Mouse (Mus musculus) adipocyte (in vitro differentiated cells): ENCODE results near the gene Ube2f.

Experiments
- DNase-seq: peaks from one replicate; pipeline ENCODE4 v3.0.0-alpha.2; 2016; ENCODE audit warnings: low spot score

Gene Ube2f

DNA sequence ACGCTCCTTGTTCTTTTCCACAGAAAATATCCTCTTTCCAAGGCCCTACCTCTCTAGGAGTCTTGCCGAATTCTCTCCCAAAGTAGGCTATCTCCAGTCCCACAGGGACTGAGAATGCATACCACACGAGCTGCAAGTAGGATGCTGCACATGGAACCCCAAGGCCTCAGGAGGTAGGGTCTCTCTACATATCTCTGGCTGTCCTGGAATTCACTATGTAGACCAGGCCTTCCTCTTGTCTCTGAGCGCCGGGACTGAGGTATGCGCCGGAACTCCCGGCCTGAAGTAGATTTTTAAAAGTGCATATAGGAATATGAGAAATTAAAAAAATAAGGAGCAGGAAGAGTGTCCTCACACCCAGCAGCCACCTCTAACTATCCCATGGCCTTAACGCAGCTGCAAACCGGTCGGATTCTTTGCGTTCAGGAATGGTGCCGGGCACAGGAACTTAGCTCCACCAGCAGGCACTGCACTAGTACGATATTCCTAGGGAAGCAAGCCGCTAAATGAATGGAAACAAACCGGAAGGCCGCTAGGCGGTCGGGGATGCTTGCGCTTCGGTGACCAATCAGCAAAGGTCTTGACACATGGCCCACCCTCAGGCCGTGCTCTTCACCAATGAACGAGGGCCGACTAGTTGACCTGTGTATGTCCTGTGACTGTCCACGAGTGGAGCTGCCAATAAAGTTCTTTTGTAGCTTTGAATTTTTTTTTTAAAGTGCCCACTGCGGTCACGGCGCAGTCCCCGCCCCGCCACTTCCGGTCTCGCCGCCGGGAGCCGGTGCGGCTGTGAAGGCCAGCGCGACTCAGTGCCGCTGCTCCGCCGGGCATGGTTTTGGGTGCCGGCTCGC is at the start of gene Ube2f:
Gene Ube2f, plus strand, starts transcription at position 741 of the 851 bp plus-strand sequence.
- DNase-seq: peak; percentile 99

DNA sequence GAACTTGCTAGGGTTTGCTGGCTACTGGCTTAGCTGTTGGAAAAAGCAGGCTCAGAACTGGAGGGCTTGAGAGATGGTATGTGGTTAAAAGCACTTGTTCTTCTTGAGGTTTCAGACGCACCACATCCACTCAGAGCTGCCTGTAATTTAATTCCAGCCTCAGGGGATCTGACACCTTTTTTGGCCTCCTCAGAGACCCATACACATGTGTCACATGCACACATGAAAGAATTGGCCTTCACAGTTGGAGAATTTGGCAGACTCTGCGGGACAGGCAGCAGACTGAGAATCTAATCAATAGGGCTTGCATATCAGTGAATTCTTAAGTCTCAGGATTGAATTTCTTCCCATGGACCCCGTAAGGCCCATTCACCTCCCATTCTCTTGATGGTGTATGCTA is 49.0 kb upstream of the Ube2f start:
- no peak for DNase-seq

DNA sequence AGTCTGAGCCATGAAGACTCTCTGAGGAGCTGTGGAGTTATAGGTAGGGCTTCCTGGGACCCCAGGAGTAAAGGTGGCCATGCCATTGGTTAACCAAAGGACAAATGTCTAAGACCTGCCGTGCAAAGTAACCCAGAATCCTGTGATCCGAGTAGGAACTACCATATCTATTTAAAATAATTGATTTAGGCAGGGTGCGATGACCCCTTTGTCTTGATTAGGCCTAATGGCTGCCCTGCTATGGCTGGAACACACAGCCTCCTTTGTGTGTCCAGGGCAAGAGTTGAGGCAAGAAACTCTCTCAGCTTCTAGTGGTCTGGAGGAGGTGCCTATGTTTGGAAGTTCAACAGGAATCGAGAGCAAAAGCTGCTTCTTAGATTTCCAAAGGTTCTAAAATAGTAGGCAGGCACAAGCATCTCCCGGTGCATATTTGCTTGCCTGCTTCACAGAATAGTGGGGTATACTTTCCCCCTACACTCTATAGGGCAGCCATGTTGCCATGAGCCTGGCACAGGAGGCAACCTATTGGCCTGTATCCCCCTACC is 45.8 kb upstream of the Ube2f start:
- no peak for DNase-seq

DNA sequence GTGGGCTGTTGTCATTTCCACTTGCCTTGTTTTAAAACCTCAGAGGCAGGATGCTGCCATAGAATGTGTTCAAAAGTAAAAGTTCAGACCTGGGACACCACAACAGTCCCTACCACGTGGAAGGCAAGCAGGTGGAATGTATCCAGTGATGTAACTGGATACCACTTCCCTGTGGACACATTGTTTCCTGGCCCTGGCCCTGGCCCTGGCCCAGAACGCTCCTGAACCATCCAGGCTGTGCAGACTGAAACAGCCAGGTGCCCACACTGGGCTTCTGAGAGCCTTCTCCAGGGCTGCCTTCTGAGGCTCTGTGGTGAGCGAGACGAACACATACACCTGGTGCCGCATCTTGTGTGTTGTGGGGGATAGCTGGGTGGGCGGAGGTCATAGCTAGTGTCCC is 44.5 kb upstream of the Ube2f start:
- no peak for DNase-seq

DNA sequence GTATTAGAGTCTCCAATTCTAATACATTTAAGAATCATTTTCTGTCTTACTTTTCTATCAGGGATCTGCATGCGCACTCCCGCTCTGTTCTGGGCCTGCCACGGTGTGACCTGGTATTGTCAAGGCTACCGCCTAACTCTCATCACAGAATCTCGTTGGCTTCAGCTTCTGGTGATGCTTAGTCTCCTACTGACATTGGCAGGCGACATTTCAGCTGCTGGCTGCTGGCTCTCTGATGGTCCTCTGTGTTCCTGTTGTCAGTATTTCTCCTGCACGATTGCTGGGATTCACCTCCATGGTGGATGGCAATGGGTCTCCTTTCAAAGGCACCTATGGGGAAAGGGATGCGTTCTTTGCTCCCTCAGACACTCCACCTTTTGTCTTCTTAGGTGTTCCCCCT is 43.8 kb upstream of the Ube2f start:
- DNase-seq: no peak

DNA sequence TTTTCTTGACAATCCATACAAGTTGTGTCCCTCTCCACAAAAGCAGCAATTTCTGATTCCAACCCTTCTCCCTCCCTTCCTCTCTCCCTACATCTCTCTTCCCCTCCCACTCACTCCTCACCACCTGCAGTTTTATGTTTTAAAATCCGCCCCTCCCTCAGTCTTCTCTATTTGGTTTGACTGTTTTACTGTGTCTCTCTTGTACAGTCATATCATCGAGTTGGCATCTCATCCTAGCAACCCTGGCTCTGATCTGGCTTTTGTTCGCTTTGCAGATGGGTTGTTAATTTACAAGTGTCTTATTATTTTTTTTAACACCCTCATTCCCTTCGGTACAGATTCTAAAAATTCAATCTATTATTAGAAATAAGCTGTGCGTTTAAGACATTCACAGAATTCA is 43.2 kb upstream of the Ube2f start:
- DNase-seq: no peak

DNA sequence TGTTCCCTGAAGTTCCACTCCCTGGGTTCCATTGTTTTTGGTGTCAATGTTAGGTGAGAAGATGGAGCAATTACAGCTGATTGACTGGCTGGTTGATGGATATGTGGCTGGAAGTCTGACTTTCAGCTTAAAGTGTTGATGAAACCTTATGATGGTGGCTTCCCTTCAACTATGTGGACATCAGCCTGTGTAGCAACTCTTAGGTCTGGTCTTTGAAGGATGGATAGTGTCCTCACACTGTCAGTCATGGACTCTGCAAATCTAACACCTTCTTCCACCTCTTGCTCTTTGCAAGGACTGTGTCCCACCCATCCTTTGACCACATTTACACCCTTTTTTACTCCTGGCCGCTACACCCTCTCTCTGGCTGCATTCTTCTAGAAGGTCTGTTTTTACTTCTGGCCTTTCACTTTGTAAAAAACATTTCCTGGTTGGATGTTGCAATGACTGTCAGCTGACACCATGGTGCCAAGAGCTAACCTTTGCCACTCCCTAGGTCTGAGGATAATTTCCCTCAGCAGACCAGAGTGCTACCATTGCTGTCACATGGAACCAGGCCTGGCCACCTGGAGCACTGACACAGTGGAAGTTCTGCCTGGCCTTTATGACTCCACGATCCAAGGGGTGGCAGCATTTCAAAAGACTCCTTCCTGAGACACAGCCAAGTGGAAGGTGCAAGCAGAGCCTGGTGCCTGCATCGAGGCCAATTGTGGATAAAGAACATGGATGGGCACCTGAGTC is 42.6 kb upstream of the Ube2f start:
- peak; percentile 41 for DNase-seq

DNA sequence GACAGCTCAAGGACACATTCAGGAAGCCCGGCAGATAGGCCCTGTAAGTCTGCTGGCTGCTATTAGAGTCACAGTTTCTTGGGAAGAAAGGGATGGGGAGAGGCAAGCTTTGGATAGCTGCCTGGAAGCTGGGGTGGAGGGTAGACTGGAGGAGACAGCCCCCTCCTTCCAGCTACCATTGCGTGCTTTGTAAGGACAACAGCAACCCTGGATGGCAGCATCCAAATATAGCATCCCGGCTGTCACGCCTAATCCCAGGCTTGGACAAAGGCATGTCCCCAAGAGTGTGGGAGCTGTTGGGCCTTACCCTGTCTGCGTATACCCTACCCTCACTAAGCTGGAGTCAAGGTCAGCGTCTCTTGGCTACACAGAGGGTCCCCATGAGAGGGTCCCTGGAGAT is 40.8 kb upstream of the Ube2f start:
- no peak for DNase-seq

DNA sequence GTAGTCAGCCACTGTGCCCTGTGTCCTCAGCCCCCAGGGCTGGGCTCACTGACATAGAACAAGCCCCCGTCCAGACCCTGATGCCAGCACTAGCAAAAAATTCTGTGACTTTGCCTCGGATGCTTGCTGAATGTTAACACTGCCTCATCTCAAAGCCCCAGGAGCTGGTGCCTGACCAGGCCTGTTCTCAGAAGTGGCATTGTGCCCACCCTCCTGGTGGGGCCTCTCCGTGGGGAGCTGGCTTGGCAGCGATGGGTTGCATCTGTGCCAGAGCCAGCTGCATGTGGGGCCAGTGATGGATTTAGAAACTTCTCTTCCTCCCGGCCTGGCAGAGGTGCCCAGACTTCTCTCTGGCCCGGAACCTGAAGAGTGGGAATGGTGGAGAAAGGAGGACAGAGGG is 40.3 kb upstream of the Ube2f start:
- DNase-seq: peak; percentile 71

DNA sequence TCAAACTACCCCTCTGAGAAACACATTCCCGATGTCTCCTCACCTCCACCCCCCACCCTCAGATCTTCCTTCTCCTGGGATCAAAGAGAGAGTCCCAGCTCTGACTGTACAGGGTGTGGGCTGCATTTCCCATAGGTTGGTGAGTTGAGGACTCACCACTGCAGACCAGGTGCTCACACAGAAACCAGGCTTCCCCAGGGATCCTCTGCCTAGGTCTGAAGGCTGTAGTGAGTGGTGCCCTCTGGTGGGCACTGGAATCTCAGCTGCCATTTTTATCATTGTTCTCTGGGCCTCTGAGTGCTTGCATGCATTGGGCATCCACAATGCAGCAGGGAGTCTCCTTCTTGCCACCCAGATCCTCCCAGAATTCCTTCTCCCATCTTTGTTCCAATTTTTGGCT is 39.0 kb upstream of the Ube2f start:
- DNase-seq: peak; percentile 62

DNA sequence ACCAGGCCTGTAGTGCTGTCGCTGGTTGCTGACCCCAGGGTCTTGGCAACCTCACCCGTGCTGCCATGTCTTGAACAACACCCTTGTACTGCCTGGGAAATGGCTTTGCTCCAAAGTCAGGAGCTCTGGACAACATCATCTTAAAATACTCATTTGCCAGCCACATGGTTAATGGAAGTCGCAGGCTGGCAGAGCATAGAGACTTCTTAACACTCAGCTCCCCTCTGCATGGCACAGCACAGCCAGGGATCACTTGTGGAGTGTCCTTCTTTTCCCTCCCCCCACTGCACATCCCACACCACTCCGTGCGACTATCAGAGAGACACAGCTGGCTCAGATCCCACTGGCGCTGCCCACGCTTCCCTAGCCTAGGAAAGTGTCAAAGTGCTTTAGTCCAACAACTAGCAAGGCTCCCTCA is 38.5 kb upstream of the Ube2f start:
- DNase-seq: no peak

DNA sequence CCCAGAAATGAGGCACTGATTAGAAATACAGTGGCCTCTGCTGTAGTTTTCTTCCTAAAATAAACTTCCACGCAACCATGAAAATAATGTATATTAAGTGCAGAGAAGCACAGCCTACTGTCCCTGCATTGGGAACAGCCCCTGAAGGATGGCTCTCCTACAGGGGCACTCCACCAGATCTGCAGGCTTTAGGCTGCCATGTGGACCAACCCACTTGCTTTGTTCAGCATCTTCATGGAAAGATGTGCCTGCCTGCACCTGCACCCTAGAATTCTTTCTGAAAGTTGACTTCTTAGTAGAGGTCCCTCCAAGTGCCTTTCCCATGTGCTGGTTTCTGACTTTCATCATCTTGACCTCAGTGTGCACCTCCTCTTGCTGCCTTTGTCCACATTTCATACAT is 34.8 kb upstream of the Ube2f start:
- no peak for DNase-seq

DNA sequence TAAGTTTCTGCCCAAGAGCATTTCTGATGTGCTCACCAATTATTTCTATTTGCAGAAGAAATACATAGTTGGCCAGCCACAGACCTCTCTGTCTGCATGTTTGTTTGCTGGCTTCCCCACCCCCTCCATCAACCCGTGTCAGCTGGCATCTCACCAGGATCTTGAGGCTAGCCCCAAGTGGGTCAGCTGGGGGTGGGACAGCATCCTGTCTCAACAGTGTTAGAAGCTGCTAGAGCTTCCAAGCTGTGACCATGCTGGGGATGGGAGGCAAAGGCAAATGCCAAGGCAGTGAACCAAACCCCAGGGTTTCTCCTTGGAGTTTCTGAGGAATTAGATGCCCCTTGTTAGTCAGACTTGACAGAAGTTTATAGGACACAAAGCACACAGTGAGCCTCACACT is 34.1 kb upstream of the Ube2f start:
- no peak for DNase-seq

DNA sequence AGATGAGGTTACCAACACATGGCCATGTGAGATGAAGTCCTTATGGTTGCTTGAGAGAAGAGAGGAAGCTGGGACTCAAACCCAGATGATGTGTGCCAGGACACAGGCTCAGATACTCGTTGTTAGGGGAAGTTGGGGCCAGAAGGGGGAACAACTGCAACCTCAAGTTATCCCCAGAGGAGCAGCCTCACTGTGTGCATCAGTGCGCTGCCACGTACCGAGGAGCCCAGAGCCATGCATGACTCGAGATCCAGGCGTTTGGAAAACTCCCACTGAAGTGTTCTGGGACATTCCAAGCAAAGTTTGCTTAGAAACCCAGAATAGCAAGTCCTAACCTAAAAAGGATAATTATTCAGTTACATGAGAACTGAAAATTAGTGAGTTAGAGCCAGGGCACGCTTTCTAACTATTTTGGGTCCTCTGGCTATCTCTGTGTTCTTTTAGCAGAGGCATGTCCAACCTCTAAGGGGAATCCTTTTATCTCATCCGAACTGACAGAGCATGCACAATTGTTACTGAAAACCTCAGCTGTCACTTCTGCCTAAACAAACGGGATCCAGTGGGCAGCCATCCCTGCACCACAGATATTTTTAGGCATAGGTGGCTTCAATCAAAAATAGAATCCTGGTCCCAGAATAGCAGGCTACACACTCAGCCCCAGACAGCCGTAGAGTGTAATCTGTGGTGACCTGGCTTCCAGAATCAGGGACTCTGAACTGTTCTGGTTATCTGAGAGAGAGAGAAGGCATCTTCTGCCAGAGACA is 33.4 kb upstream of the Ube2f start:
- no peak for DNase-seq

DNA sequence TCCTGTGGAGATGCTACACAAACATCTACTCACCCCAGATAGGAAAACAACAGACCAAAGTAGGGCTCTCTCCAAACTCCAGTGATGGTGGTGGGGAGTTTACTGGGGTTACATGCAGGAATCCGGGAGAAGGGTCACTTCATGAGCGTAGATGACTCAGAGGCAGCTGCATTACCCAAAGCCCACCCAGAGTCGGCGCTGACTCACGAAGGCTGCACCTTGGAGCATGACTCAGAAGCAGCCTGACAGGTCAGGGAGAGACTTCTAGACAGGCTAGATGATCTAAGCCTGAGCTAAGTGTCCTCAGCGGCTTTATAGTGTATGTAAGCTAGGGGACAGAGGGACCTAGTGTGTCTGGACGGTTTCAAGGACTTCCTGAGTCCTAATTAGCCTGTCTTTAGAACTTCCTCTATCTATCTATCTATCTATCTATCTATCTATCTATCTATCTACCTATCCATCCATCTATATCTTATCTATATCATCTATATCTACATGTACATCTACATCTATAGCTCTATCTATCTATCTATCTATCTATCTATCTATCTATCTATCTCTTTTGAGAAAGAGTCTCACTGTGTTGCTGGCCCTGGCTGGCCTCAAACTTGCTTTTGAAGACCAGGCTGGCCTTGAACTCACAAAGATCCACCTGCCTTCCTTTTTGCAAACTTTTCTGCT is 30.3 kb upstream of the Ube2f start:
- no peak for DNase-seq

DNA sequence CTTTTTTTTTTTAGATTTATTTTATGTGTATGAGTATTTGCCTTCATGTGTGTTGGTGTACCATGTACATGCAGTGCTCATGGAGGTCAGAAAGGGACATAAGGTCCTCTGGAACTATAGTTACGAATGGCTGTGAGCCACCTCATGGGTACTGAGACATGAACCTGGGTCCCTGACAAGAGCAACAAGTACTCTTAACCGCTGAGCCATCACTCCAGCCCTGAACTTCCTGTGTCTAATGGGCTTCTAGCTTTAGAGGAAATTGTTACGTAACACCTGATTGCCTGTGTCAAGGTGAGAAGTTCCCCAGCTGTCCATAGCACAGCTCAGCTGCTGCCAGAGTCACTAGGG is 29.8 kb upstream of the Ube2f start:
- DNase-seq: no peak

DNA sequence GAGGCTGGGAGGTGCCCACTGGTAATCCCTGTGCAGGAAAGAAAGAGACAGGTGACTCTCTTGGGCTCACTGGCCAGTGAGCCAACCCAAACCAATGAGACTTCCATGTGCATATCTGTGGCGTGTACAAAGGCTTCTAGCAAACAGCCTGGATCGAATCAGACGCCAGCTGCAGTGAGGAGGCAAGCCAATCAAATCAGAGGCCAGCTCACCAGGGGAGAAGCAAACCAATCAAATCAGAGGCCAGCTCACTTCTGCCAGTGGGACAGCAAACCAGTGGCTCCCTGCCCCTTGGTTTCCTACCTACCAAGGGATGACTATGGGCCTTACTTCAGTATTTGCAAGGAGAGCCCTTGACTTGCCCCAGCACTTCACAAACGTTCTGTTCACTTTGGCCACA is 23.5 kb upstream of the Ube2f start:
- DNase-seq: no peak

DNA sequence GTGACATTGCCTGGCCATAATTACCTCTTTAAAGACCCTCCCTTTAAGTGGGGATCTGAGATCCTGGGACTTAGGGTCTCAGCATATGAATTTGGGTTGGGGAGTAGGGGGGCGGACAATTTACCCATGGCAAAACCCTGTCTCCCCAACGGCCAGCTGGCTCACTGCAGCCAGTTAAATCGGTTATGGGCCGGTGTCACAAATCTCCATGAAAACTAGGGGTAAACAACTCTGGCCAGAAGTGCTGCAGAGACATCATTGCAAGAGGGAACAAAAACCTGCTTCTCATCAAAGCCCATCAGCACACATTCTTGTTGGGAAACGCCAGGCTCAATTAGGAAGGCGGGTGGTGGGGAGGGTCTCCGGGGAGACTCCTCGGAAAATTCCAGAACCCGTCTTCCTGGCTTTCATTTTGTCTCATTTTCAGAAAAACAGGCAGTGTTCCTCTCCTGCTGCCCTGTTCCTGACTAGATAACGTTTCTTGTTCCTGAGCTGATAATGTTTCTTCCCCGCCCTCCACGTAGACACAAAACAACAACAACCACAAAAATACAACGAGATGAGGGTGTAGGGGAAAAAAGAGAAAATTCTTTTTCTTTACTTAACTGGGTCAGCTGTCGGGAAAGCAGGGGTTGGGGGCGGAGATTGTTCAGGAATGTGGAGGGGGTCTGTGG is 22.6 kb upstream of the Ube2f start:
- no peak for DNase-seq

DNA sequence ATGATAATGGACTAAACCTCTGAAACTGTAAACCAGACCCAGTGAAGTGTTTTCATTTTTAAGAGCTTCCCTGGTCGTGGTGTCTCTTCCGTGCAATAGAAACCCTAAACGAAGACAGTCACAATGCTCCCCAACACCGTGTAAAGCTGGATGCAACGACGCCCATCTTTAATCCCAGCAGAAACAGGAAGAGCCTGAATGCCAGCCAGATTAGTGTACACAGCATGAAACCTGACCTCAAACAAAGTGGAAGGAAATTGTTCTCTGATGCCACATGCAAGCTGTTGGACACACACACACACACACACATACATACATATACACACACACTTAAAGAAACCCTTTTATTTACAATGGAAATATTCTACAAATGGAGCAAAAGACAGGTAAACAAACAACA is 19.0 kb upstream of the Ube2f start:
- no peak for DNase-seq

DNA sequence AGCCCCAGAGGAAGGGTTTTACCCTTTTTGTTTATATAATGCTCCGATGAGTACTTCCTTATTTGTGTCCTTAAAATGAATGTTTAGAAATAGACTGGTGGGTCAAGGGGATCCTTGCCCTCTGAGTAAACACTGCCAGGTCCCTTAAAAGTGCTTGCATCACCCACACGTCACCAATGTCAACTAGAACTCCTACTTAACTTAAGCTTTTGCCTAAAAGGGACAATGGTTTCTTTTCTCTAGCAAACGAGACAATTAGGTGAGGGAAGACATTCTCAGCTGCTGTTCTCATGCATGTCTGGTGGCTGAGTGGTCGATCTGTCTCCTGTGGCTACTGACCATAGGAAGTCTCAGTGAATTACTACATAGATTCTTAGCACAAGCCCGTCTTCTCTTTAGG is 18.2 kb upstream of the Ube2f start:
- DNase-seq: no peak

DNA sequence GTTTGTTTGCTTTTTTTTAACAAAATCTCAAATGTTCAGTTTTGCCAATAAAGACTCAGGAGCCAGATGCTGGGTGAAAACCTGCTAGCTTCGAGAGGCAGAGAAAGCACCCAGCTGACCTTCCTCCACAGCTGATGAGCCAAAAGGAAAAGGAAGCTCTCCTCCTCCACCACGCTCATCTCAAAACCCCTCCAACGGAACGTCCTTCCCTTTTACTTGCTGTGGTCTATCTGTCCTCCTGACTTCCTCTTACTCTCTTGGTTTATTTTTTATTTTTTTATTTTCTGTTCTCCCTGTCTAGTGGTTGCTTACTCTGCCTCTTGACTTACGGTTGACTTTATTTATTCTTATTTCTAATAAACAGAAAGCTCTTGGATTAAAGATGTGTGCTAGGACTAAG is 14.7 kb upstream of the Ube2f start:
- no peak for DNase-seq

DNA sequence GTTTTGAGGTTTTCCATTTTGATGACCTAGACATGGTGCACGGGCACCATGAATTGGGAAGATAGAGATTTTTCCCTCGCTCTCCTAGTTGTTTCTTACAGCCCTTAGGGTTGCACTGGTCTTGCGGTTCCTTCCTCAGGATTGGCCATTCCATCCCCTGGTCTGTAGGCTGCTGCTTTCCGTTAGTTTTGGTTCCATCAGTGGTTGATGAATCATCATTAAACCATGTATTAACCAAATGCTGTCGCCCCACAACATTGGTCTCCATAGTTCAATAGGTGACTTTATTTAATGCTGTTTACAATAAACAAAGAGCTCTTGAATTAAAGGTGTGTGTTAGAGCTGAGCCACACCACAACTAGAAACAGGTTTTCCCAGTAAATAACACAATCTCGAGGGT is 12.4 kb upstream of the Ube2f start:
- no peak for DNase-seq
